Mouse (Mus musculus) left cerebral cortex, adult 11 months (tissue): ENCODE data around the gene Bysl.
"Not testable (repeated sequence)": the region's sequence is repeated elsewhere in the genome, so short reads cannot be mapped to it uniquely, and the experiment has no call there.

ENCODE experiments used
- DNase-seq: peaks from one replicate; pipeline ENCODE4 v3.0.0; 2022; ENCODE audit warnings: low spot score

The Bysl gene

GRCm38 (mm10) chr17:47610849-47611660, at the start of gene Bysl, which contains the start of the genes Med20 and Gm20517:
Bysl (minus strand) TSS chr17:47611492.
Med20 (plus strand) TSS chr17:47611582.
Gm20517 (plus strand) TSS chr17:47611589.
- peak; percentile 88 for DNase-seq

GRCm38 (mm10) chr17:47658741-47659243, 47.5 kb upstream of the Bysl start:
- DNase-seq, result no peak

GRCm38 (mm10) chr17:47657901-47658300, 46.6 kb upstream of the Bysl start:
- no peak for DNase-seq

GRCm38 (mm10) chr17:47655697-47656096, 44.4 kb upstream of the Bysl start:
- DNase-seq, result no peak

- DNase-seq, result not testable (repeated sequence)
Observed at GRCm38 (mm10) chr17:47654346-47654745, 43.1 kb upstream of the Bysl start.

GRCm38 (mm10) chr17:47651953-47652352, 40.7 kb upstream of the Bysl start:
- no peak for DNase-seq

- no peak for DNase-seq
Observed at GRCm38 (mm10) chr17:47648966-47649365, 37.7 kb upstream of the Bysl start.

GRCm38 (mm10) chr17:47646683-47647082, 35.4 kb upstream of the Bysl start:
- DNase-seq, result peak; percentile 51

GRCm38 (mm10) chr17:47642992-47643391, 31.7 kb upstream of the Bysl start:
- no peak for DNase-seq

GRCm38 (mm10) chr17:47633999-47634770, 22.9 kb upstream of the Bysl start:
- DNase-seq, result no peak

GRCm38 (mm10) chr17:47632181-47632840, 21.0 kb upstream of the Bysl start:
- no peak for DNase-seq

- no peak for DNase-seq
Observed at GRCm38 (mm10) chr17:47630678-47631065, 19.4 kb upstream of the Bysl start, which contains the start of gene Usp49. Usp49 (plus strand) TSS chr17:47630690.

GRCm38 (mm10) chr17:47629717-47630677, 18.7 kb upstream of the Bysl start:
- DNase-seq, result peak; percentile 30

GRCm38 (mm10) chr17:47628851-47629676, 17.8 kb upstream of the Bysl start:
- DNase-seq, result peak; percentile 88

- no peak for DNase-seq
Observed at GRCm38 (mm10) chr17:47627791-47628190, 16.5 kb upstream of the Bysl start.

GRCm38 (mm10) chr17:47626031-47626430, 14.7 kb upstream of the Bysl start:
- DNase-seq, result no peak

- no peak for DNase-seq
Observed at GRCm38 (mm10) chr17:47625088-47625487, 13.8 kb upstream of the Bysl start.

- DNase-seq, result not testable (repeated sequence)
Observed at GRCm38 (mm10) chr17:47624572-47624971, 13.3 kb upstream of the Bysl start.

- DNase-seq, result no peak
Observed at GRCm38 (mm10) chr17:47622912-47623554, 11.7 kb upstream of the Bysl start.
